Mouse (Mus musculus) embryonic fibroblast, embryonic 13.5 days (primary cell): ENCODE results near the gene Radil.
A peak's percentile ranks its signal among the peaks of the same experiment; 100 is the strongest.

Experiments used
- CTCF ChIP-seq: IDR thresholded peaks from 2 replicates; pipeline ENCODE4 v1.5.1; 2011; ENCODE audit warnings: mild to moderate bottlenecking, control low read depth, low read length, moderate library complexity, borderline replicate concordance; ENCODE audit not compliant: insufficient read depth
- POLR2A ChIP-seq: IDR thresholded peaks from 2 replicates; pipeline ENCODE4 v1.6.1; 2011; ENCODE audit warnings: low read depth, mild to moderate bottlenecking, control low read depth, low read length, moderate library complexity

DNA sequence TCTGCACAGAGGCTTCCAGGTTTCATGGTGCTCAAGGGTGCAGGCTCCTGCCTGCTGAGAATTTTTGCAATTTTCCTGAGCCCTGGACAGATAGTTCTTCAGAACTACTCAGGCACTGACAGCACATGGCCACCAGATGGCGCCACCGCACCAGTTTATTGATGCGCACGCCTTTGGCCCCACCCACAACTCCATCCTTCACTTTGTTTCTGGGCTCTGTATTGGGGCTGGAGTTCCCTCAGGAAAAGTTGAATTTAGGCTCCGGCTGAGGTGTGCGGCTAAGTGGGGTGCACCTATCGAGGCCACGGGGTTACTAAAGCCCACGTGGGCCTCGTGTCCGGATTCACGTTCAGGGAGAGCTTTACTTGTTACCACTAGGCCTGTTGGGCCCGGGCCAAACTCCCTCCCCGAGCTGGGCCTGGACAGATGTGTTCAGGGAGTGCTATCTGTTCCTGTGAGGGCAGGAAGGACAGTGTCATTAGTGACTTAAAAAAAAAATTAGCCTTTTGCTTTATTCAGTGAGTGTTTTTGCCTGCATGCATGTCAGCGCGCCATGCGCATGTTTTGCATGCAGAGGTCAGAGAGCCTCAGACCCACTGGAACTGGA is 72.0 kb downstream of the Radil start:
- peak; percentile 93 for TF ChIP-seq CTCF
- no peak for TF ChIP-seq POLR2A
